Mouse (Mus musculus) embryonic facial prominence, embryonic 15.5 days (tissue): ENCODE measurements around the gene P2ry12. TPM values are rescaled to one million over a fixed set of nuclear protein-coding genes. Genes with fewer than 3 reads are reported as not detected.

Experiments used
- ATAC-seq: fragments of 200-750 bp; cut with Nextera tagmentation; 2 replicates; pipeline ENCODE4 v1.8.0; 2017; ENCODE audit warnings: low read depth, moderate TSS enrichment; ENCODE audit not compliant: insufficient number of reproducible peaks, low FRiP score, low TSS enrichment
- H3K27ac ChIP-seq: fragments of 300-500 bp; sonication (generic); replicated peaks from 2 replicates; pipeline ENCODE4 v1.5.1; 2015; ENCODE audit warnings: mild to moderate bottlenecking, inconsistent platforms
- H3K27me3 ChIP-seq: fragments of 300-500 bp; sonication (generic); 2 replicates; pipeline ENCODE4 v1.6.1; 2015; ENCODE audit warnings: inconsistent platforms
- H3K36me3 ChIP-seq: fragments of 300-500 bp; sonication (generic); 2 replicates; pipeline ENCODE4 v1.6.1; 2015; ENCODE audit warnings: mild to moderate bottlenecking, inconsistent platforms
- H3K4me1 ChIP-seq: fragments of 300-500 bp; sonication (generic); 2 replicates; pipeline ENCODE4 v1.6.1; 2015; ENCODE audit warnings: inconsistent platforms
- H3K4me2 ChIP-seq: fragments of 300-500 bp; sonication (generic); replicated peaks from 2 replicates; pipeline ENCODE4 v1.6.1; 2015; ENCODE audit warnings: mild to moderate bottlenecking, inconsistent platforms
- H3K4me3 ChIP-seq: fragments of 300-500 bp; sonication (generic); replicated peaks from 2 replicates; pipeline ENCODE4 v1.5.1; 2015; ENCODE audit warnings: mild to moderate bottlenecking, inconsistent platforms
- H3K9ac ChIP-seq: fragments of 300-500 bp; sonication (generic); 2 replicates; pipeline ENCODE4 v1.6.1; 2015; ENCODE audit warnings: inconsistent platforms
- H3K9me3 ChIP-seq: fragments of 300-500 bp; sonication (generic); replicated peaks from 2 replicates; pipeline ENCODE4 v1.6.1; 2016; ENCODE audit warnings: inconsistent platforms
- WGBS: fragments of 180-500 bp; shearing (Covaris S2); methylation state at CpG from one replicate; pipeline ENCODE4 v1.1.7; 2015; 5-methylcytosine and 5-hydroxymethylcytosine counted together
- polyA plus RNA-seq: library from polyadenylated mRNA; unstranded; fragments of >200 nt; fragmentation: Nextera tagmentation; extraction: Ambion mirVana; gene quantifications from 2 replicates; pipeline ENCODE4 v1.2.1, GENCODE M21; 2015

The P2ry12 gene
- polyA plus RNA-seq, 1 experiment from 2014 or later: 2.3 TPM

- 94% methylated on average over 6 of the region's 6 CpGs for WGBS
Measured at GRCm38 (mm10) chr3:59270811-59271210, 8.1 kb upstream of the P2ry12 start.

GRCm38 (mm10) chr3:59263988-59264387 is 1.3 kb upstream of the P2ry12 start:
- H3K9ac ChIP-seq: no peak overlapping the region
- H3K27me3 ChIP-seq: no peaks in the 10 kb centered on the region
- no peak for ATAC-seq
- no peaks in the 10 kb centered on the region for H3K36me3 ChIP-seq
- H3K9me3 ChIP-seq: no peaks in the 10 kb centered on the region
- no peak overlapping the region for H3K4me2 ChIP-seq
- no peaks in the 10 kb centered on the region for H3K4me1 ChIP-seq
- no peak overlapping the region for H3K27ac ChIP-seq
- H3K4me3 ChIP-seq: no peak overlapping the region
- WGBS: 84% methylated on average over 3 of the region's 3 CpGs

More at GRCm38 (mm10) chr3:59270811-59271210, 8.1 kb upstream of the P2ry12 start:
- Histone ChIP-seq H3K36me3 (no peaks in the 10 kb centered on the region), H3K4me1 (no peaks in the 10 kb centered on the region), H3K4me2 (no peak overlapping the region), H3K27me3 (no peaks in the 10 kb centered on the region), H3K9me3 (no peaks in the 10 kb centered on the region), H3K9ac (no peak overlapping the region), H3K27ac (no peak overlapping the region), H3K4me3 (no peak overlapping the region)
- ATAC-seq: no peak

GRCm38 (mm10) chr3:59263417-59263816 is 746 bp upstream of the P2ry12 start:
- no peaks in the 10 kb centered on the region for H3K27me3 ChIP-seq
- no peaks in the 10 kb centered on the region for H3K4me1 ChIP-seq
- no peak for ATAC-seq
- H3K36me3 ChIP-seq: no peaks in the 10 kb centered on the region
- H3K4me3 ChIP-seq: no peak overlapping the region
- H3K4me2 ChIP-seq: no peak overlapping the region
- H3K9me3 ChIP-seq: no peaks in the 10 kb centered on the region
- 90% methylated on average over 2 of the region's 2 CpGs for WGBS
- no peak overlapping the region for H3K9ac ChIP-seq
- H3K27ac ChIP-seq: no peak overlapping the region

GRCm38 (mm10) chr3:59261709-59262472 is 780 bp downstream of the P2ry12 start:
- Histone ChIP-seq H3K4me1 (peaks cover 6% of the 10 kb centered on the region; the same call in 1 of the 2 replicates), H3K4me2 (no peak overlapping the region), H3K27ac (no peak overlapping the region), H3K36me3 (no peaks in the 10 kb centered on the region), H3K27me3 (no peaks in the 10 kb centered on the region), H3K9me3 (no peaks in the 10 kb centered on the region), H3K4me3 (no peak overlapping the region), H3K9ac (no peak overlapping the region)
- WGBS: 62% methylated on average over 9 of the region's 9 CpGs
- ATAC-seq: no peak

GRCm38 (mm10) chr3:59260745-59261144 is 1.9 kb downstream of the P2ry12 start:
- H3K27me3 ChIP-seq: no peaks in the 10 kb centered on the region
- no peak overlapping the region for H3K4me3 ChIP-seq
- no peak overlapping the region for H3K9ac ChIP-seq
- peaks cover 6% of the 10 kb centered on the region; the same call in 1 of the 2 replicates for H3K4me1 ChIP-seq
- no peaks in the 10 kb centered on the region for H3K36me3 ChIP-seq
- 0 out of 2 replicates have a peak, but pooled peaks have one; percentile 43 for ATAC-seq
- H3K9me3 ChIP-seq: no peaks in the 10 kb centered on the region
- no peak overlapping the region for H3K4me2 ChIP-seq
- 60% methylated on average over 5 of the region's 5 CpGs for WGBS
- no peak overlapping the region for H3K27ac ChIP-seq

- WGBS: 50% methylated on average over 20 of the region's 20 CpGs
Measured at GRCm38 (mm10) chr3:59257740-59258664, 4.7 kb downstream of the P2ry12 start.

GRCm38 (mm10) chr3:59250454-59250853 is 12.2 kb downstream of the P2ry12 start:
- Histone ChIP-seq H3K9me3 (no peaks in the 10 kb centered on the region), H3K9ac (no peak overlapping the region), H3K27ac (no peak overlapping the region), H3K27me3 (no peaks in the 10 kb centered on the region), H3K4me2 (no peak overlapping the region), H3K4me3 (no peak overlapping the region), H3K36me3 (no peaks in the 10 kb centered on the region), H3K4me1 (no peaks in the 10 kb centered on the region)
- ATAC-seq: no peak
- 90% methylated on average over 1 of the region's 1 CpGs for WGBS

More at GRCm38 (mm10) chr3:59257740-59258664, 4.7 kb downstream of the P2ry12 start:
- Histone ChIP-seq H3K27me3 (no peaks in the 10 kb centered on the region), H3K27ac (no peak overlapping the region), H3K4me1 (peaks cover 6% of the 10 kb centered on the region; the same call in 1 of the 2 replicates), H3K9me3 (no peaks in the 10 kb centered on the region), H3K36me3 (no peaks in the 10 kb centered on the region), H3K4me2 (0 out of 2 replicates have a peak overlapping the region, but pooled peaks have one; percentile 17), H3K9ac (no peak overlapping the region), H3K4me3 (no peak overlapping the region)
- no peak; the same call in 1 of the 2 replicates for ATAC-seq

GRCm38 (mm10) chr3:59248031-59248430 is 14.6 kb downstream of the P2ry12 start:
- Histone ChIP-seq H3K4me1 (0 out of 2 replicates have a peak, but pooled peaks cover 3% of the 10 kb centered on the region), H3K9me3 (no peaks in the 10 kb centered on the region), H3K4me2 (no peak overlapping the region), H3K27ac (no peak overlapping the region), H3K9ac (no peak overlapping the region), H3K4me3 (no peak overlapping the region), H3K36me3 (no peaks in the 10 kb centered on the region), H3K27me3 (no peaks in the 10 kb centered on the region)
- WGBS: 77% methylated on average over 6 of the region's 6 CpGs
- no peak for ATAC-seq

- no peaks in the 10 kb centered on the region for H3K27me3 ChIP-seq
- ATAC-seq: no peak
- H3K36me3 ChIP-seq: no peaks in the 10 kb centered on the region
- H3K9ac ChIP-seq: no peak overlapping the region
- 48% methylated on average over 6 of the region's 6 CpGs for WGBS
- 0 out of 2 replicates have a peak, but pooled peaks cover 3% of the 10 kb centered on the region for H3K4me1 ChIP-seq
- H3K27ac ChIP-seq: no peak overlapping the region
- no peaks in the 10 kb centered on the region for H3K9me3 ChIP-seq
- H3K4me2 ChIP-seq: no peak overlapping the region
- H3K4me3 ChIP-seq: no peak overlapping the region
Measured at GRCm38 (mm10) chr3:59243384-59243783, 19.3 kb downstream of the P2ry12 start.

- no peak overlapping the region for H3K9ac ChIP-seq
- H3K4me2 ChIP-seq: no peak overlapping the region
- H3K27ac ChIP-seq: no peak overlapping the region
- H3K36me3 ChIP-seq: 0 out of 2 replicates have a peak, but pooled peaks cover 4% of the 10 kb centered on the region
- no peaks in the 10 kb centered on the region for H3K27me3 ChIP-seq
- WGBS: 57% methylated on average over 5 of the region's 5 CpGs
- 0 out of 2 replicates have a peak, but pooled peaks cover under 1% of the 10 kb centered on the region for H3K4me1 ChIP-seq
- ATAC-seq: no peak
- H3K4me3 ChIP-seq: no peak overlapping the region
- H3K9me3 ChIP-seq: no peaks in the 10 kb centered on the region
Measured at GRCm38 (mm10) chr3:59234878-59235277, 27.8 kb downstream of the P2ry12 start.

GRCm38 (mm10) chr3:59230912-59231311 is 31.8 kb downstream of the P2ry12 start:
- H3K4me1 ChIP-seq: peaks cover 14% of the 10 kb centered on the region
- no peak for ATAC-seq
- 41% methylated on average over 3 of the region's 3 CpGs for WGBS
- 0 out of 2 replicates have a peak, but pooled peaks cover 4% of the 10 kb centered on the region for H3K36me3 ChIP-seq
- H3K27me3 ChIP-seq: no peaks in the 10 kb centered on the region
- H3K4me3 ChIP-seq: no peak overlapping the region
- H3K27ac ChIP-seq: no peak overlapping the region
- no peak overlapping the region for H3K9ac ChIP-seq
- no peaks in the 10 kb centered on the region for H3K9me3 ChIP-seq
- no peak overlapping the region for H3K4me2 ChIP-seq
